ENCODE assay signal across 19 mouse cellular contexts in the genomic region with DNA sequence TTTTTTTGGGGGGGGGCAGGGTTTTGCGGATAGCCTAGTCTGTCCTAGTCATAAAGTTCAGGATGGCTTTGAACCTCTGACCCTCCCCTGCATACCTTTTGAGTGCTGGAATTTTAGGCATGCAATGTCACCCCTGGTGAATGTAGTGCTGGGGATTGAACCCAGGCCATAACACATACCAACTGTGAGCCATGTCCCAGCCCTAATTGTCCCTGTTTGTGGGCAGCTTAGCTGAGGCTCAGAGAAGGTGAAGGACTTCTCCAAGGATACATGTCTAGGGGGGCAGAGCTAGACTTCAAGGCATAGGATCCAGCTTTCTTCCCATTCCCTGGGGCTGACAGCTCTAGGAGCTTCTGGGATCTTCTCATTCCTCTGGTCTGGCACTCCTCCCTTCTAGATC. TPM values are rescaled to one million over a fixed set of nuclear protein-coding genes. Genes with fewer than 3 reads are reported as not detected.
A peak's percentile ranks its signal among the peaks of the same experiment; 100 is the strongest.
DNase-seq lines count a peak whose midpoint lies in the region; ATAC-seq and TF ChIP-seq lines count a peak whose summit lies in the region.
"Had no signal": no experiment of that assay in that cellular context is flagged by ENCODE, and none has a peak within 500 bp of the region (broad histone marks: within the 10 kb centered on the region; RNA-seq: fewer than 3 reads in every experiment).

No protein-coding gene starts in this region.

- no peak for TF ChIP-seq EP300 in heart, postnatal 0 days (IDR thresholded peaks at IDR 0.05; ENCODE audit: low read depth)
- no peak for TF ChIP-seq EP300 in ES-Bruce4 (IDR thresholded peaks at IDR 0.05; ENCODE audit: insufficient read depth, low read depth, low read length)

- no peak overlapping the region for H3K4me3 ChIP-seq in heart, postnatal 0 days (ENCODE audit: low read depth, low read length)
- no peak overlapping the region for H3K4me3 ChIP-seq in ES-Bruce4 (ENCODE audit: low read depth, low read length)
- H3K4me3 ChIP-seq in macrophage (ENCODE audit: inconsistent target) = no peak overlapping the region
- H3K4me3 ChIP-seq: embryonic facial prominence, embryonic 13.5 days; forebrain, embryonic 13.5 days; gastrocnemius, adult 2 months; hindbrain, embryonic 10.5 days had no signal

- H3K4me2 ChIP-seq in heart, postnatal 0 days (ENCODE audit: low read depth, low read length) = no peak overlapping the region
- H3K4me2 ChIP-seq: embryonic facial prominence, embryonic 13.5 days; forebrain, embryonic 13.5 days; hindbrain, embryonic 14.5 days had no signal

- WGBS in heart, postnatal 0 days = 69% methylated on average over 1 of the region's 1 CpGs
- 100% methylated on average over 1 of the region's 1 CpGs for WGBS in macrophage (ENCODE audit: missing documents)

- no peak for TF ChIP-seq POLR2A in ES-Bruce4 (IDR thresholded peaks at IDR 0.05; ENCODE audit: insufficient read depth, low read length)

- peak; percentile 9 for DNase-seq in heart, postnatal 0 days (ENCODE audit: low spot score)
- no peak for DNase-seq in heart, adult 9 months (ENCODE audit: low spot score in 2 of 2)
- peak; percentile 61 for DNase-seq in ES-CJ7 (ENCODE audit: low read depth, low spot score)
- DNase-seq in embryo, embryonic 9.5 days (ENCODE audit: extremely low spot score) = no peak
- DNase-seq: adrenal gland, postnatal 10 days; cerebellum, adult 11-12 months; cerebellum, adult 9-10 months; cerebellum, postnatal 25 days; gastrocnemius, adult 2 months; gastrocnemius, postnatal 25 days; heart, postnatal 14 days had no signal

- no peak for TF ChIP-seq CTCF in heart, postnatal 0 days (IDR thresholded peaks at IDR 0.05; ENCODE audit: low read depth)
- no peak for TF ChIP-seq CTCF in ES-Bruce4 (IDR thresholded peaks at IDR 0.05; ENCODE audit: low read depth, low read length)

- peaks cover 23% of the 10 kb centered on the region; the same call in 1 of the 2 replicates for H3K4me1 ChIP-seq in heart, postnatal 0 days (ENCODE audit: control insufficient read depth, insufficient read depth)
- H3K4me1 ChIP-seq in ES-Bruce4 (ENCODE audit: control insufficient read depth, insufficient read depth, low read length) = peaks cover 11% of the 10 kb centered on the region

- ATAC-seq in heart, postnatal 0 days (ENCODE audit: insufficient read depth, low read depth) = no peak
- ATAC-seq: forebrain, embryonic 13.5 days; Patski had no signal

- H3K27me3 ChIP-seq in heart, postnatal 0 days (ENCODE audit: control insufficient read depth, insufficient read depth, low read length) = no peaks in the 10 kb centered on the region
- no peaks in the 10 kb centered on the region for H3K27me3 ChIP-seq in ES-Bruce4 (ENCODE audit: control insufficient read depth, insufficient read depth, low read length, poor library complexity, severe bottlenecking)
- H3K27me3 ChIP-seq: embryonic facial prominence, embryonic 13.5 days; forebrain, embryonic 13.5 days; Patski had no signal

- no peak overlapping the region for H3K9ac ChIP-seq in heart, postnatal 0 days (replicated peaks; ENCODE audit: low read depth, low read length)
- no peak overlapping the region for H3K9ac ChIP-seq in ES-Bruce4 (ENCODE audit: low read depth, poor library complexity, severe bottlenecking)
- H3K9ac ChIP-seq: embryonic facial prominence, embryonic 13.5 days; forebrain, embryonic 13.5 days; hindbrain, embryonic 14.5 days had no signal

- peaks cover 1% of the 10 kb centered on the region; the same call in 1 of the 2 replicates for H3K79me2 ChIP-seq in macrophage (ENCODE audit: inconsistent target)

- H3K36me3 ChIP-seq in heart, postnatal 0 days (replicated peaks; ENCODE audit: control insufficient read depth, insufficient read depth, low read length) = no peaks in the 10 kb centered on the region
- no peaks in the 10 kb centered on the region for H3K36me3 ChIP-seq in ES-Bruce4 (ENCODE audit: control insufficient read depth, insufficient read depth, low read length, poor library complexity, severe bottlenecking)
- H3K36me3 ChIP-seq in macrophage (ENCODE audit: inconsistent target) = peaks cover 43% of the 10 kb centered on the region

- H3K9me3 ChIP-seq in heart, postnatal 0 days (replicated peaks; ENCODE audit: control insufficient read depth, low read length) = no peaks in the 10 kb centered on the region
- no peaks in the 10 kb centered on the region for H3K9me3 ChIP-seq in ES-Bruce4 (replicated peaks; ENCODE audit: control insufficient read depth, insufficient read depth, low read length, poor library complexity, severe bottlenecking)
- H3K9me3 ChIP-seq: embryonic facial prominence, embryonic 13.5 days had no signal

- no peak overlapping the region for H3K27ac ChIP-seq in heart, postnatal 0 days (ENCODE audit: low read depth)
- H3K27ac ChIP-seq in ES-Bruce4 (ENCODE audit: insufficient read depth, low read length) (0 out of 2 replicates have a peak overlapping the region, but pooled peaks have one; percentile 20), macrophage (peak overlapping the region; percentile 78)
- H3K27ac ChIP-seq: embryonic facial prominence, embryonic 13.5 days; forebrain, embryonic 13.5 days; gastrocnemius, adult 2 months; hindbrain, embryonic 14.5 days had no signal

RNA-seq across cellular contexts. Expression of a gene that starts 22.6 kb away (rescaled TPM):
- 21.5 and 28.2 TPM in 2 replicates for total RNA-seq in heart, postnatal 0 days (2014; rRNA removed; ENCODE audit: low replicate concordance)
- 0.45 and 0.47 TPM in 2 replicates for polyA plus RNA-seq in heart, postnatal 0 days (2015; fragmentation: Nextera tagmentation; extraction: Ambion mirVana)
- polyA plus RNA-seq in ES-Bruce4 (2011; ENCODE audit: insufficient read depth, insufficient read length, low read depth, missing spikeins) (21.4 and 23.6 TPM in 2 replicates), macrophage (2018) (52.1 to 100 TPM (median 53.9 TPM) in 3 replicates)
- 100 to 1,000 TPM in 20 of 26 experiments, 10 to 100 TPM in 6; 35.4 to 394 (median 241) TPM for total RNA-seq in macrophage (2018; cell fraction: chromatin; rRNA removed)
- total RNA-seq in macrophage (2018; cell fraction: cytosol; rRNA removed) = 10 to 100 TPM; 41.8 to 99.8 (median 72.1) TPM
- 100 to 1,000 TPM in 14 of 26 experiments, 10 to 100 TPM in 12; 37.0 to 189 (median 102) TPM for total RNA-seq in macrophage (2018; cell fraction: nucleus; rRNA removed)
- total RNA-seq: granulocyte monocyte progenitor cell, adult 5-6 weeks had no signal

Comparison
In these comparisons a context has a peak if more than half of its experiments do, and no peak if none do; other contexts are left out.
1. DNase-seq: peak in heart, postnatal 0 days (single experiment) and ES-CJ7 (single experiment); none in heart, adult 9 months (0 of 2) and embryo, embryonic 9.5 days (single experiment).
2. RNA of a gene that starts 22.6 kb away (polyA plus RNA-seq): 52.1 to 100 TPM in macrophage and 21.4 to 23.6 TPM in ES-Bruce4; 0.45 to 0.47 TPM in heart, postnatal 0 days; every median in the first group is over 10 times any median in the second.